Mouse (Mus musculus): ENCODE data around the gene Gm5767. TPM values are rescaled to one million over a fixed set of nuclear protein-coding genes. Genes with fewer than 3 reads are reported as not detected.

Gene Gm5767
- polyA plus RNA-seq, 1 experiment from 2014 or later, result not detected

GRCm38 (mm10) chr16:8666452-8666851, 14.1 kb upstream of the Gm5767 start:
- WGBS, result 50% methylated on average over 2 of the region's 2 CpGs
- Histone ChIP-seq H3K9me3 (ENCODE audit: control insufficient read depth, low read length) (no peaks in the 10 kb centered on the region), H3K4me2 (ENCODE audit: low read depth, low read length) (no peak overlapping the region), H3K4me3 (ENCODE audit: low read depth, low read length) (no peak overlapping the region), H3K4me1 (ENCODE audit: control insufficient read depth, insufficient read depth, low read length) (peaks cover 13% of the 10 kb centered on the region), H3K36me3 (ENCODE audit: control insufficient read depth, insufficient read depth, low read length) (peaks cover 17% of the 10 kb centered on the region), H3K27ac (replicated peaks; ENCODE audit: low read depth, low read length) (no peak overlapping the region), H3K9ac (ENCODE audit: low read depth, low read length) (no peak overlapping the region), H3K27me3 (replicated peaks; ENCODE audit: control insufficient read depth, insufficient read depth, low read length) (no peaks in the 10 kb centered on the region)
- peak; percentile 30 for DNase-seq (ENCODE audit: low spot score)
- ATAC-seq (ENCODE audit: low read depth), result no peak

- Histone ChIP-seq H3K27ac (replicated peaks; ENCODE audit: low read depth, low read length) (no peak overlapping the region), H3K4me2 (ENCODE audit: low read depth, low read length) (no peak overlapping the region), H3K4me1 (ENCODE audit: control insufficient read depth, insufficient read depth, low read length) (peaks cover 13% of the 10 kb centered on the region)
These were observed 13.3 kb upstream of the Gm5767 start for GRCm38 (mm10) chr16:8667261-8667660.

DNA sequence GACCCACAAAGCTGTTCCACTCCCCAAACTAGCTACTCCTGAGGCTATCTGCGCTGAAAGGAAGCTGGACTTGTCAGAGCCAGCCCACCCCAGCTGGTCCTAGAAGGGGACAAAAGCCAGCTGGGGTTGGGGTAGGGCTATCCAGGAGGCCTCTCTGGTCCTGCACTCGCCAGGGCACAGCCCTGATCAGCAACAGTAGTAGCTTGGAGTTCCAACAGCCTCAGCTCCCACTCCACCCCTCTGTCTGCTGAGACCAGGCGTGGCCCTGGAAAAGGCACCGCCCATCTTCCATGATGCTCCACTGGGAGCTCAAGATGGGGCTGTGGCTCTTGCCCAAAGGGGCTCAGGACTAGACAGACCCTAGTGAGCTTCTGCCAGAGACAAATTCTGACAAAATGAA, 12.8 kb upstream of the Gm5767 start:
- Histone ChIP-seq H3K9me3 (ENCODE audit: control insufficient read depth, low read length) (no peaks in the 10 kb centered on the region), H3K4me3 (ENCODE audit: low read depth, low read length) (no peak overlapping the region), H3K27ac (replicated peaks; ENCODE audit: low read depth, low read length) (no peak overlapping the region), H3K9ac (ENCODE audit: low read depth, low read length) (no peak overlapping the region), H3K27me3 (replicated peaks; ENCODE audit: control insufficient read depth, insufficient read depth, low read length) (no peaks in the 10 kb centered on the region; the same call in 1 of the 2 replicates), H3K36me3 (ENCODE audit: control insufficient read depth, insufficient read depth, low read length) (peaks cover 5% of the 10 kb centered on the region), H3K4me1 (ENCODE audit: control insufficient read depth, insufficient read depth, low read length) (peaks cover 13% of the 10 kb centered on the region), H3K4me2 (ENCODE audit: low read depth, low read length) (no peak overlapping the region)
- no peak for ATAC-seq (ENCODE audit: low read depth)
- 59% methylated on average over 4 of the region's 4 CpGs for WGBS
- no peak for DNase-seq (ENCODE audit: low spot score)

More at GRCm38 (mm10) chr16:8667261-8667660, 13.3 kb upstream of the Gm5767 start:
- WGBS, result 80% methylated on average over 7 of the region's 7 CpGs
- Histone ChIP-seq H3K4me3 (ENCODE audit: low read depth, low read length) (no peak overlapping the region), H3K9ac (ENCODE audit: low read depth, low read length) (no peak overlapping the region), H3K36me3 (ENCODE audit: control insufficient read depth, insufficient read depth, low read length) (peaks cover 10% of the 10 kb centered on the region), H3K27me3 (replicated peaks; ENCODE audit: control insufficient read depth, insufficient read depth, low read length) (no peaks in the 10 kb centered on the region), H3K9me3 (ENCODE audit: control insufficient read depth, low read length) (no peaks in the 10 kb centered on the region)
- DNase-seq (ENCODE audit: low spot score), result no peak
- ATAC-seq (ENCODE audit: low read depth), result no peak

DNA sequence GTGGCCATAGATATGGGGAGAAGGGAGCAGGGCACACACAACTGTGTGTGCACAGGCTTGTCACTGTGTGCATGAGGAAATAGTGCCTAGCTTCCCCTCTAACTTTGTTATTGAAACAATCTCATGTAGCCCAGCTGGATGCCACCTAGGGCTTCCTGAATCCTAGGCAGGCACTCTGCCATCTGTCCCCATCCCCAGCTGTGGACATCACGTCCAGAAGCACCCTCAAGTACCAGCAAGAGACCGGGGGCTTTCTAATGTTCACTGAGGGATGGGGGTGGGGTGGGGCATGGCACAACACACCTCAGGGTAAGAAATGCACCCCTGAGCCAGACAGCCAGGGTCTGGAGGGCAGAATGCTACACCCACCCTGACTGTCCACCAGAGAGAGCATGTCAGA, 12.2 kb upstream of the Gm5767 start:
- WGBS, result 74% methylated on average over 2 of the region's 2 CpGs
- Histone ChIP-seq H3K9ac (ENCODE audit: low read depth, low read length) (no peak overlapping the region), H3K9me3 (ENCODE audit: control insufficient read depth, low read length) (no peaks in the 10 kb centered on the region), H3K27ac (replicated peaks; ENCODE audit: low read depth, low read length) (no peak overlapping the region), H3K4me1 (ENCODE audit: control insufficient read depth, insufficient read depth, low read length) (peaks cover 13% of the 10 kb centered on the region), H3K36me3 (ENCODE audit: control insufficient read depth, insufficient read depth, low read length) (peaks cover under 1% of the 10 kb centered on the region; the same call in 1 of the 2 replicates), H3K27me3 (replicated peaks; ENCODE audit: control insufficient read depth, insufficient read depth, low read length) (no peaks in the 10 kb centered on the region; the same call in 1 of the 2 replicates), H3K4me2 (ENCODE audit: low read depth, low read length) (no peak overlapping the region), H3K4me3 (ENCODE audit: low read depth, low read length) (no peak overlapping the region)
- ATAC-seq (ENCODE audit: low read depth) (no peak), DNase-seq (ENCODE audit: low spot score) (no peak)

GRCm38 (mm10) chr16:8669432-8669831, 11.1 kb upstream of the Gm5767 start:
- Histone ChIP-seq H3K27ac (replicated peaks; ENCODE audit: low read depth, low read length) (no peak overlapping the region; the same call in 1 of the 2 replicates), H3K4me2 (ENCODE audit: low read depth, low read length) (peak overlapping the region; percentile 76), H3K4me1 (ENCODE audit: control insufficient read depth, insufficient read depth, low read length) (peaks cover 13% of the 10 kb centered on the region), H3K9me3 (ENCODE audit: control insufficient read depth, low read length) (no peaks in the 10 kb centered on the region), H3K36me3 (ENCODE audit: control insufficient read depth, insufficient read depth, low read length) (no peaks in the 10 kb centered on the region; the same call in 1 of the 2 replicates), H3K9ac (ENCODE audit: low read depth, low read length) (peak overlapping the region; percentile 68), H3K4me3 (ENCODE audit: low read depth, low read length) (peak overlapping the region; percentile 67; the same call in 1 of the 2 replicates), H3K27me3 (replicated peaks; ENCODE audit: control insufficient read depth, insufficient read depth, low read length) (no peaks in the 10 kb centered on the region; the same call in 1 of the 2 replicates)
- ATAC-seq (ENCODE audit: low read depth) (no peak), DNase-seq (ENCODE audit: low spot score) (no peak)
- WGBS, result 48% methylated on average over 5 of the region's 5 CpGs

GRCm38 (mm10) chr16:8670041-8671035, 10.2 kb upstream of the Gm5767 start:
- WGBS, result 7% methylated on average over 14 of the region's 15 CpGs
- Histone ChIP-seq H3K9ac (ENCODE audit: low read depth, low read length) (peak overlapping the region; percentile 68), H3K4me1 (ENCODE audit: control insufficient read depth, insufficient read depth, low read length) (peaks cover 13% of the 10 kb centered on the region)

GRCm38 (mm10) chr16:8671551-8672349, 8.8 kb upstream of the Gm5767 start, which contains the start of gene Carhsp1:
Gene Carhsp1, minus strand, starts transcription at chr16:8672155.
- peak within 1 kb of the TSS; percentile 68 for H3K9ac ChIP-seq (ENCODE audit: low read depth, low read length)
- peak within 1 kb of the TSS; percentile 67 for H3K4me3 ChIP-seq (ENCODE audit: low read depth, low read length)
- H3K36me3 ChIP-seq (ENCODE audit: control insufficient read depth, insufficient read depth, low read length), result no peaks in the 10 kb centered on the region
- no peaks in the 10 kb centered on the region; the same call in 1 of the 2 replicates for H3K27me3 ChIP-seq (replicated peaks; ENCODE audit: control insufficient read depth, insufficient read depth, low read length)
- under 1% methylated on average over 28 of the region's 67 CpGs for WGBS
- no peaks in the 10 kb centered on the region for H3K9me3 ChIP-seq (ENCODE audit: control insufficient read depth, low read length)
- ATAC-seq (ENCODE audit: low read depth) (peak; percentile 93), DNase-seq (ENCODE audit: low spot score) (peak; percentile 97)
- peak within 1 kb of the TSS; percentile 79 for H3K27ac ChIP-seq (replicated peaks; ENCODE audit: low read depth, low read length)
- H3K4me2 ChIP-seq (ENCODE audit: low read depth, low read length), result peak within 1 kb of the TSS; percentile 76
- peaks cover 13% of the 10 kb centered on the region for H3K4me1 ChIP-seq (ENCODE audit: control insufficient read depth, insufficient read depth, low read length)

More at GRCm38 (mm10) chr16:8670041-8671035, 10.2 kb upstream of the Gm5767 start:
- peak overlapping the region; percentile 79; the same call in 1 of the 2 replicates for H3K27ac ChIP-seq (replicated peaks; ENCODE audit: low read depth, low read length)
- no peaks in the 10 kb centered on the region; the same call in 1 of the 2 replicates for H3K36me3 ChIP-seq (ENCODE audit: control insufficient read depth, insufficient read depth, low read length)
- ATAC-seq (ENCODE audit: low read depth), result peak; percentile 38
- peak; percentile 71 for DNase-seq (ENCODE audit: low spot score)
- peak overlapping the region; percentile 76 for H3K4me2 ChIP-seq (ENCODE audit: low read depth, low read length)
- no peaks in the 10 kb centered on the region for H3K9me3 ChIP-seq (ENCODE audit: control insufficient read depth, low read length)
- peak overlapping the region; percentile 67 for H3K4me3 ChIP-seq (ENCODE audit: low read depth, low read length)
- H3K27me3 ChIP-seq (replicated peaks; ENCODE audit: control insufficient read depth, insufficient read depth, low read length), result no peaks in the 10 kb centered on the region; the same call in 1 of the 2 replicates

DNA sequence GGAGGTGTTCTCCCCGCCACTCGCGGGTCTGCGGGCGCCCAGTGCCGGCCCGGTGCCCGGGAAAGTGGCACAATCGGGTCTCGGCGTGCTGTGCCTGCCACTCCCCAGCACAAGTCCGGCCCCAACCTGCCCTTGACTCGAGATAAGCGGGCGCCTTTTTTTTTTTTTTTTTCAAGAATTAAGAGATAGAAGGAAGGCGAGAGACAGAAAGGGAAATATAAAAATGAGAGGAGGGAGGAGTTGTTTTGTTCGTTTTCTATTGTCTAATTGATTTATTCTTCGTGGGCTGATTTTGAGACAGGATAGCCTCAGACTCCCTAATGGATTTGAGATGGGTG, 8.3 kb upstream of the Gm5767 start:
- WGBS, result under 1% methylated on average over 18 of the region's 18 CpGs
- Histone ChIP-seq H3K27me3 (replicated peaks; ENCODE audit: control insufficient read depth, insufficient read depth, low read length) (no peaks in the 10 kb centered on the region; the same call in 1 of the 2 replicates), H3K36me3 (ENCODE audit: control insufficient read depth, insufficient read depth, low read length) (no peaks in the 10 kb centered on the region), H3K4me3 (ENCODE audit: low read depth, low read length) (peak overlapping the region; percentile 67), H3K4me1 (ENCODE audit: control insufficient read depth, insufficient read depth, low read length) (peaks cover 13% of the 10 kb centered on the region), H3K9me3 (ENCODE audit: control insufficient read depth, low read length) (no peaks in the 10 kb centered on the region), H3K27ac (replicated peaks; ENCODE audit: low read depth, low read length) (no peak overlapping the region), H3K4me2 (ENCODE audit: low read depth, low read length) (peak overlapping the region; percentile 76), H3K9ac (ENCODE audit: low read depth, low read length) (peak overlapping the region; percentile 47; the same call in 1 of the 2 replicates)
- no peak for DNase-seq (ENCODE audit: low spot score)
- no peak for ATAC-seq (ENCODE audit: low read depth)
